Mouse (Mus musculus) C2C12 (cell line): ENCODE data around the gene Smim24. TPM values are rescaled to one million over a fixed set of nuclear protein-coding genes. Genes with fewer than 3 reads are reported as not detected.
A peak's percentile ranks its signal among the peaks of the same experiment; 100 is the strongest.

Experiments
- H3K27me3 ChIP-seq: one replicate; pipeline ENCODE4 v1.6.1; 2011; ENCODE audit not compliant: control insufficient read depth, insufficient read depth, insufficient read length
- H3K36me3 ChIP-seq: one replicate; pipeline ENCODE4 v1.6.1; 2011; ENCODE audit not compliant: control insufficient read depth, insufficient read depth
- H3K4me3 ChIP-seq: one replicate; pipeline ENCODE4 v1.5.1; 2011; ENCODE audit warnings: mild to moderate bottlenecking, control low read depth; ENCODE audit not compliant: poor library complexity, insufficient read depth, severe bottlenecking
- H3K79me2 ChIP-seq: one replicate; pipeline ENCODE4 v1.6.1; 2011; ENCODE audit not compliant: control insufficient read depth, insufficient read depth
- H3K79me3 ChIP-seq: one replicate; pipeline ENCODE4 v1.6.1; 2011; ENCODE audit warnings: low read depth, control low read depth
- H3ac ChIP-seq: one replicate; pipeline ENCODE3; 2011; ENCODE audit warnings: low read depth; ENCODE audit not compliant: control insufficient read depth, insufficient read length
- CEBPB ChIP-seq: IDR thresholded peaks from one replicate; pipeline ENCODE4 v1.6.1; 2011; ENCODE audit warnings: low read depth, mild to moderate bottlenecking, control low read depth, moderate library complexity
- CTCF ChIP-seq: IDR thresholded peaks from one replicate; pipeline ENCODE4 v1.5.1; 2011; ENCODE audit not compliant: control insufficient read depth, insufficient read depth, insufficient read length
- FOSL1 ChIP-seq: IDR thresholded peaks from one replicate; pipeline ENCODE4 v1.8.0; 2011; ENCODE audit warnings: mild to moderate bottlenecking, low read length; ENCODE audit not compliant: poor library complexity, insufficient read depth, severe bottlenecking
- MAX ChIP-seq: IDR thresholded peaks from one replicate; pipeline ENCODE4 v1.6.1; 2011; ENCODE audit warnings: mild to moderate bottlenecking, control low read depth
- MYOD1 ChIP-seq: IDR thresholded peaks from one replicate; pipeline ENCODE4 v1.6.1; 2011; ENCODE audit warnings: low read depth; ENCODE audit not compliant: control insufficient read depth, insufficient read length
- MYOG ChIP-seq: IDR thresholded peaks from one replicate; pipeline ENCODE4 v1.6.1; 2011; ENCODE audit not compliant: control insufficient read depth, insufficient read length; ENCODE audit errors: extremely low read depth
- USF1 ChIP-seq: IDR thresholded peaks from one replicate; pipeline ENCODE4 v1.6.1; 2011; ENCODE audit warnings: low read depth, mild to moderate bottlenecking, control low read depth, moderate library complexity
- polyA plus RNA-seq: library from polyadenylated mRNA; unstranded; fragments of >200 nt; fragmentation: generic; extraction: Trizol; gene quantifications from one replicate; pipeline ENCODE4 v1.2.1, GENCODE M21; 2012; ENCODE audit warnings: missing spikeins

Gene Smim24
- polyA plus RNA-seq, 1 experiment = 0.32 TPM

DNA sequence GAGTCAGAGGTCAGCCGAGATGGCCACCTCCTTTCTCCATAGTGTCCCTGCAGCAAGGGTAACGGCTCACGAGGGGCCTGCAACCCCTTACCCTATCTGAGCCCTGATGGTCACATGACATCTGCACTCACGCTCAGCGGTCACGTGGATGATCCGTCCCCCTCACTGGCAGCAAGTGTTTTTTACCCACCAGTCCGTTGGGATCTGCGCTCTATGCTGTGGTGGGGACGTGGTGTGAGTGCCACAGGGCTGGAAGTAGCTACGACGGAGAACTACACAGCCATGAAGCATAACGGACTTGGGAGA is 15.5 kb downstream of the Smim24 start:
- Histone ChIP-seq H3K27me3 (no peaks in the 10 kb centered on the region), H3K36me3 (peaks cover 85% of the 10 kb centered on the region), H3K4me3 (no peak overlapping the region), H3K79me2 (peaks cover 74% of the 10 kb centered on the region), H3K79me3 (peaks cover 31% of the 10 kb centered on the region), H3ac (peak overlapping the region; percentile 12)
- no peak for TF ChIP-seq MYOG
- TF ChIP-seq MYOD1 = no peak
- no peak for TF ChIP-seq CEBPB
- no peak for TF ChIP-seq USF1
- no peak for TF ChIP-seq MAX
- TF ChIP-seq FOSL1 = no peak
- no peak for TF ChIP-seq CTCF

DNA sequence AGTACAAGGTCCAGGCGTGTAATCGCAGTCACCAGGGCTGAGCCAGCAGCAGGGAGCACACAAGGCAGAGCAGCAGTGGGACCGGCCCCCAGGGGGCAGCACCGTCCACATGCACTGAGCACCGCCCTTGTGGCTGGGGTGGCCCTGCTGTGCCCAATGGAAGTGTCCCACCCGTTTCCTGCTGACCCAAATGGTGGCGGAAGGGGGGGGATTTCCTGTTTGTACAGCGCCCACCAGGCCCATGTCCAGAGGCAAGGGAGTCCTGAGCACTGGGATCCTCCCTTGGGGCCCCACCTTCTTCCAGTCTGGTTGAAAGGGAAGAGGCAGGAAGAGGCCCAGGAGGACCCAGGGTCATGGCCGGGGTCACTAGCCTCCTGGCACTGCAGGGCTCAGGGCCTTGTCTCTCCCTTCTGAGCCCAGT is 16.0 kb downstream of the Smim24 start:
- peaks cover 74% of the 10 kb centered on the region for H3K79me2 ChIP-seq
- H3ac ChIP-seq = no peak overlapping the region
- no peak overlapping the region for H3K4me3 ChIP-seq
- peaks cover 35% of the 10 kb centered on the region for H3K79me3 ChIP-seq
- H3K36me3 ChIP-seq = peaks cover 85% of the 10 kb centered on the region
- TF ChIP-seq MAX = peak; percentile 95
- TF ChIP-seq CEBPB = no peak
- TF ChIP-seq CTCF = peak; percentile 100
- H3K27me3 ChIP-seq = no peaks in the 10 kb centered on the region

DNA sequence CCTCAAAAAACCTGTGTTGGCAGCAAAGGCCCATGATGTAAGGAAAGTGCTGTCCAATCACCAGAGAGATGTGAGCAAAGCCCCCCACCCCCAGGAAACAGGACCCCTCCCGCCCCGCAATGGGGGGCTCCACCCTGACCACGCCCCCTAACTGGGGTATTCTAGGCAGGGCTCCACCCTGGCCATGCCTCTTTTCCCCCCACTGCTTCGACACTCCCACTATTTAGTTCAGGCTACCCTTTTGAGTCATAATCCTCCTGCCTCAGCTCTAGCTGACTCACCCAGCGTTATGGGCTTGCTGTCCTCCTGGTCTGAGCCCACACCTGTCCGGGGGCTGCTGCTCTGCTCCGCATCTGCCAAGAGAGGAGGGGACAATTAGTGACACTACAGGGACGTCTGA is 16.5 kb downstream of the Smim24 start:
- Histone ChIP-seq H3K27me3 (no peaks in the 10 kb centered on the region), H3K36me3 (peaks cover 84% of the 10 kb centered on the region), H3K79me2 (peaks cover 75% of the 10 kb centered on the region), H3K4me3 (peak overlapping the region; percentile 6), H3K79me3 (peaks cover 37% of the 10 kb centered on the region), H3ac (no peak overlapping the region)
- TF ChIP-seq CEBPB = no peak
- TF ChIP-seq USF1 = no peak
- TF ChIP-seq FOSL1 = peak; percentile 19
- TF ChIP-seq MAX = peak; percentile 45
- peak; percentile 93 for TF ChIP-seq MYOD1

DNA sequence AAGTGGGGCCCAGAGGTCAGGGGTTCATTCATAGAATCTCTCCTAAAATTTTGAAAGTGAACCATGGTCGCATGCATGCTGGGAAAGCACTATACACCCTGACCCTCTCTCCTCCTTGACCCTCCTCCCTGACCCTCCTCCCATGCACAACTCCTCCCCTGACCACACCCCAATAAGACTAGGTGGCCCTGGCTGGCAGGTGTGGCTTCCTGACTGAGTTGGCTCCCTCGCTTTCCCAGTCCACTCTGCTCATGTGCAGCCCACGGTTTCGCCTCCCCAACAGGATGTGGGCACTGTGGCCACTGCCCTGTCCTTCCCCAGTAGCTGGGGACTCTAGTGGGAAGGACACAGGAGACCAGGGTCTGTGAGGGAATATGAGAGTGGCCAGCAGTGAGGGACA is 17.5 kb downstream of the Smim24 start:
- no peak overlapping the region for H3ac ChIP-seq
- TF ChIP-seq MYOD1 = no peak
- TF ChIP-seq FOSL1 = no peak
- no peak for TF ChIP-seq USF1
- TF ChIP-seq CEBPB = no peak
- TF ChIP-seq CTCF = no peak
- no peak for TF ChIP-seq MAX
- TF ChIP-seq MYOG = no peak
- H3K4me3 ChIP-seq = no peak overlapping the region
- peaks cover 77% of the 10 kb centered on the region for H3K79me2 ChIP-seq
- H3K36me3 ChIP-seq = peaks cover 85% of the 10 kb centered on the region
- H3K27me3 ChIP-seq = no peaks in the 10 kb centered on the region
- H3K79me3 ChIP-seq = peaks cover 45% of the 10 kb centered on the region

DNA sequence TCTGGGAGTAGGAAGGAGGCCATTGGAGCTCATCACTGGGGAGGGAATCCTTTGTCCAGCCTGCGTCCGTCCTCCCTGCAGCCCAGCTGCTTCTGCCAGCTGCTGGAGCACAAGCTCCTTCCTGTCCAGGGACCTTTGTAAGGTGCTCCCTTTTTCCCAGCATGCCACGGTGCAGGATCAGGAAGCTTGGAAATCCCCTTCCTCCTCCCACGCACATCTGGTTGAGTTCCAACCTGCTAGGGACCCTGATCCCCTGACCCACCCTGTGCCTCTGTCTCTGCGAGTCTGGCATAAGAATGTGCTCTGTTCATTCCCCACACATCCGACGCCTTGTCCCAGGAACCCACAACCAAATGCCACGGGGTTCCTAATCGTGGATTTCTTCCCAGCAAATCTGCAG is 18.1 kb downstream of the Smim24 start:
- H3ac ChIP-seq = no peak overlapping the region
- H3K4me3 ChIP-seq = no peak overlapping the region
- H3K79me2 ChIP-seq = peaks cover 82% of the 10 kb centered on the region
- H3K36me3 ChIP-seq = peaks cover 85% of the 10 kb centered on the region
- peaks cover 50% of the 10 kb centered on the region for H3K79me3 ChIP-seq
- TF ChIP-seq MYOD1 (no peak), MAX (peak; percentile 4)
- H3K27me3 ChIP-seq = no peaks in the 10 kb centered on the region

DNA sequence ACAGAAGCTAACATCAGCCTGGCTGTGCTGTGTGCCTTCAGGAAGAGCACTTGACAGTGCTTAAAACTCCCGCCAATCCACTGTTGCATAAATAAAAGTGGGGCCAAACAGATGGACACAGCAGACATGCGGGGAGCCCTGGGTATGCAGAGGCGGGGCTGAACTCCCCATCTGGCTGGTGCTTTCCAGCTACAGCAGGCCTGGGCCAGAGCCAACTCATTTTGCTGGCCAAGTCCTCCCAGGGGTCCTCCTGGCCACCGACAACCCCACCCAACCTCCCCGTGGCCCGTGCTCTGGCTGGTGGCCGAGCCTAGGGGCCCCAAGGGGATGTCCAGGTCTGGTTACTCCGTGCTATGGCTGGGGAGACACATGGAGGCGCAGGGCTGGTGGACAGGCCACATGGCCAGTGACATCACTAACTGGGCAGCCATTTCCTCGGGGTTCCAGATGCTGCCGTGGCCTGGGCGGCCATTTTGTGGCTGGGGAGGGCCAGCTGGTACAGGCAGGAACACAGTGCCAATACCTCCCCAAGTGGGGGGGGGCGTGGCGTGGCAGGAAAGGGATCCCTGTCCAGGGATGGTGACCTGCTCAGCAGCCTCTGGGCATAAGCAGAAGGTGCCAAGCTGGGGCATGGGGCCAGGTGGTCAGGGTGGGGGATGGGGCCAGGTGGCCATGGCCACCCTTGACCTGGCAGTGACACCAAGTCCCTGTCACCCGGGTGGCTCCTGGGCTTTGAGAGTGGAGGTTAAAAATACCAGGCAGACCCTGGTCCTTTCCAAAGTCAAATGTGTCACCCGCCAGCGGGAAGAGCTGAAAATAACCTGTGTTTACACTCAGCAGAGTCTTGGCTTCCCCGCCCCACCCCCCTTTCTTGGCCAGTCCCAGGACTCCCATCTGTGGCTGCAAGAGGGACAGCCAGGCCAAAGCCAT is 18.9 kb downstream of the Smim24 start:
- TF ChIP-seq MAX = peak; percentile 60
- no peak for TF ChIP-seq CTCF
- TF ChIP-seq USF1 = peak; percentile 60
- no peak for TF ChIP-seq FOSL1
- TF ChIP-seq CEBPB = no peak
- no peak for TF ChIP-seq MYOD1
- TF ChIP-seq MYOG = no peak
- peaks cover 58% of the 10 kb centered on the region for H3K79me3 ChIP-seq
- H3K36me3 ChIP-seq = peaks cover 83% of the 10 kb centered on the region
- peaks cover 82% of the 10 kb centered on the region for H3K79me2 ChIP-seq
- H3K4me3 ChIP-seq = no peak overlapping the region
- no peak overlapping the region for H3ac ChIP-seq
- H3K27me3 ChIP-seq = no peaks in the 10 kb centered on the region
